Mouse (Mus musculus) erythroid progenitor cell, adult 5-6 weeks (primary cell): ENCODE data around the gene Lrrc20. TPM values are rescaled to one million over a fixed set of nuclear protein-coding genes. Genes with fewer than 3 reads are reported as not detected.

Source experiments
- ATAC-seq: replicated peaks from 2 replicates; pipeline ENCODE4 v1.8.0; 2016; ENCODE audit warnings: moderate number of reproducible peaks, mild to moderate bottlenecking, moderate TSS enrichment, inconsistent platforms; ENCODE audit not compliant: poor library complexity, low FRiP score, severe bottlenecking
- total RNA-seq, 2 experiments: library from RNA; stranded (forward) in 1 of 2; stranded (reverse) in 1 of 2; fragments of 150-400 nt in 1 of 2; fragments of 186-747, 209-891 nt in 1 of 2; gene quantifications; 2 replicates each; pipeline versions ENCODE4 v1.2.3 to v1.2.4; 2015 to 2017; ENCODE audit warnings: low replicate concordance in 2 of 2

The Lrrc20 gene
- total RNA-seq, 2 experiments from 2014 or later: 2.5 to 5.4 TPM

- ATAC-seq: no peak
Measured at GRCm38 (mm10) chr10:61509873-61510272, 34.3 kb downstream of the Lrrc20 start.

- no peak for ATAC-seq
Measured at GRCm38 (mm10) chr10:61510809-61511208, 35.2 kb downstream of the Lrrc20 start.

DNA sequence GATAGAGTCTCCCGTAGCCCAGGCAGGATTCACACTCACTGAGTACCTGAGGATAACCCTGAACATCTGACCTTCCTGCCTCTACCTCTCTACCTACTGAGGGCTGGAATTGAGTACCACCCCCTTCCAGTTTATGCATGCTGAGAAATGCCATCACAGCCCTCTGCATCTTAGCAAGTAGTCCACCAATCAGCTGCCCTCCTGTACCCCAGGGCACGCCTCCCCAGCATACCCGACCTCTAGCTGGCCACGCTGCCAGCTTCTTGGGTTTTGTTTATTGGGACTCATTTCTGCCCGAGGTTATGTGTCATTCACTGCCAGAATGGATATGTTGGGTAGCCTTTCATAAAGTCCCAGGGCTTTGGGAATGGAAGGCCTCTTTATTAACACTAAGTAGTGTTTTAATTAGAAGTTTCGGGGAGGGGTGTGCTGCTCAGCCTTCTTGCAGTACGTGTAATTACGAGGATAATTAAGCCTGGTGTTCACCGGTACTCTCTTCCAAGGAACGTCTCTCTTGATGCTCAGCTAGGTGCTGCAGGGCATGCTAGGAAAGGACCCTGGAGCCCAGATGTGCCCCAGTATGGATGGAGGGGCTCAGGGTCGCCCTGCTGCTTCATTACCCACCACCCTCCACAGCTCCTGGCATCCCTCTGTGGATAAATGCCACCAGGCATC, 36.8 kb downstream of the Lrrc20 start:
- no peak for ATAC-seq

GRCm38 (mm10) chr10:61516866-61517265, 41.3 kb downstream of the Lrrc20 start:
- peak; percentile 68 for ATAC-seq

- peak; percentile 62 for ATAC-seq
Measured at GRCm38 (mm10) chr10:61517296-61518071, 41.9 kb downstream of the Lrrc20 start.

DNA sequence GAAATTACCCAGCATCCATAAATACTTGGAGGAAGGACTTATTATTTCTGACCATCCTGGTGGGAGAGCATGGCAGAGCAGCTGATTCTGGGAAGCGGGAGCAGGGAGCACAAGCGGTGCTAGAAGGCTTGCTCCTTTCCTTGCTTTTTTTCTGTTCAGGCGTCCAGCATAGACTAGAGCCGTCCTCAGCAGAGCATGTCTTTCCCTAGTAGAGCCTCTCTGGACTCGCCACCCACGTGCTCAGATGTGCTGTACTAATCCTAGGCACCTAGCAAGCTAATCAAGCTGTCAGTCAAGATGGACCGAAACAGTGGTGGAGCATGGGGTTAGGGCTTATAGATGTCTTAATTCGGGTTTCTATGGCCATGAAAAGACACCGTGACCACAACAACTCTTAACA, 42.7 kb downstream of the Lrrc20 start:
- no peak for ATAC-seq

DNA sequence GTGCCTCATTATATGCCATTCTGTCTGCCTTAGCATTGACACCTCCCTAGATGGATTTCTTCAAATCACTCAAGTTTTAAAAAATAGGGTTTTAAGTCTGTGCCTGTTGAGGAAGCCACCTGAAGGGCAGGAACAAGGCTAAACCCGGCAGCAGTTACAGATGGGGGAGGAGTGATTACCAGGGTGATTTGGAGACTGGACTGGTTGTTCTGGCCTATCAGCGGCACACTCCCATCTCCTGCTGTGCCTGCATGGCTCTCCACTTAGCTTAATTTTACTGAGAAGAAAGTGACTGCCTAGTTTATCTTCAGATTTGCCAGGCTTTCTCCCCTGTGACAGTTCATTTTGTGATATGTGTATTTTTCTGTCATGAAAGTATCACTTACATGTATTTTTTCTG, 43.9 kb downstream of the Lrrc20 start:
- ATAC-seq: 0 out of 2 replicates have a peak, but pooled peaks have one; percentile 39

DNA sequence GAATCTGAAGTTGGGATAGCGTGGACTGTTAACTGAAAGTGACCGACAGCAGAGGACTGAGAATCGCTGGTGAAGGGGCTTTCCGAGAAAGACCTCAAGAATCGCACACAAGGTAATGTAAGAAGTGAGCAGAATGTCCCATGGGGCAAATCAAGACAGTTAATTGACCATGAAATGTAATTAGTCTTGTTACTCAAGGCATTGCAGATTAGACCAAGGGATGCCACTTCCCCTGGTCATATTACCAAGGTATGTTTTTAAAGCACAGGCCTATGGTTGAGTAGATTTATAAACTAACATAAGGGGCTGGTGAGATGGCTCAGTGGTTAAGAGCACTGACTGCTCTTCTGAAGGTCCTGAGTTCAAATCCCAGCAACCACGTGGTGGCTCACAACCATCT, 45.1 kb downstream of the Lrrc20 start:
- ATAC-seq: no peak

- ATAC-seq: no peak
Measured at GRCm38 (mm10) chr10:61530936-61531335, 55.3 kb downstream of the Lrrc20 start.

GRCm38 (mm10) chr10:61533285-61533684, 57.7 kb downstream of the Lrrc20 start:
- ATAC-seq: no peak

GRCm38 (mm10) chr10:61534371-61535101, 58.9 kb downstream of the Lrrc20 start:
- peak; percentile 70 for ATAC-seq

GRCm38 (mm10) chr10:61535441-61535840, 59.8 kb downstream of the Lrrc20 start:
- no peak for ATAC-seq

GRCm38 (mm10) chr10:61536130-61537035, 60.8 kb downstream of the Lrrc20 start:
- peak; percentile 67 for ATAC-seq

DNA sequence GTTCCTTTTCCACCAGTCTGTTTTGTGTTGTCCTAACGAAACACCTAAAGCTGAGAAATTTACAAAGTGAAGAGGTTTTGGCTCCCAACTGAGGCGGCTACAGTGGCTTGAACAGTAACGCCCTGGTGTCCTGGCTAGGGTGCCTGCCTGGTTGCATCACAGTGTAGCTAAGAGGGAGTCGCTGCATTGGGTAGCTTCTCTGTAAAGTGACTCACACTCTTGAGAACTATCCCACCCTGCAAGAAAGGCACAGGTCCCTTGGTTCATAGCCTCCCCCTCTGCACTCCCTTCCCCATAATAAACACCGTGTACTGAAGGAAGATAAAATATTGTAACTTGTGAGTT, 61.4 kb downstream of the Lrrc20 start:
- 0 out of 2 replicates have a peak, but pooled peaks have one; percentile 7 for ATAC-seq

DNA sequence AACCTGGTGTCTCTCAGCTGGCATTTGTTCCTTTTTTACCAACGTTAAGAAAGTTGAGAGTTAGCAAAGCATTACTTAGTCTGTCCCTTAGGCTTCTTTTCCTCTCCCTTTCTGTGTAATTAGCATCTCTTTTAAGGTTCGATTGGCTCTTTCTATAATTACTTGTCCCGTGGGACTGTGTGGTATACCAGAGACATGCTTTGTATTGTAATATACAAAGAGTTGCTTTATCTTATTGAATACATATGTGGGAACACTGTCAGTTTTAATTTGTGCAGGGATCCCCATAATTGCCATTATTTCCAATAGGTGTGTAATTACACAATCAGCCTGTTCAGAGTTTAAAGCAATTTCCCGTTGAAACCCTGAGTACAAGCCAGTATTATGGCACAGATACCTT, 62.8 kb downstream of the Lrrc20 start:
- ATAC-seq: no peak

GRCm38 (mm10) chr10:61544127-61544862, 68.7 kb downstream of the Lrrc20 start:
- peak; percentile 97 for ATAC-seq

DNA sequence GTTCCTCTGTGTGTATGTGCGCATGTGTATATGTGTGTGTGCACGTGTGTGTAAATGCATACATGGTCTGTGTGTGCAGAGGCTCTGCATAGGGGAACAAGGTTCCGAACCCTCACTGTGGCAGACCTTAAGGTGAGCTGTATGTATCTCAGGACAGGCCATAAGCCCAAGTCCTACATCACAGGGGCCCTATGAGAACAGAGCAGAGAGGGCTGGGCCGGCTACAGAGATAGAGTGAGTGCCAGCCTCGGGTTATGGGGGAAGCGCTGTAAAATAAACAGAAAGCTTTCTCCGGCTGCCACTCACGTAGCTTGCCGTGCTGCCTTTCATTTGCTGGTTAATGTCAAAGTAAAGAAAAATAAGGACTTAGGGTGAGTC, 69.3 kb downstream of the Lrrc20 start:
- no peak for ATAC-seq

DNA sequence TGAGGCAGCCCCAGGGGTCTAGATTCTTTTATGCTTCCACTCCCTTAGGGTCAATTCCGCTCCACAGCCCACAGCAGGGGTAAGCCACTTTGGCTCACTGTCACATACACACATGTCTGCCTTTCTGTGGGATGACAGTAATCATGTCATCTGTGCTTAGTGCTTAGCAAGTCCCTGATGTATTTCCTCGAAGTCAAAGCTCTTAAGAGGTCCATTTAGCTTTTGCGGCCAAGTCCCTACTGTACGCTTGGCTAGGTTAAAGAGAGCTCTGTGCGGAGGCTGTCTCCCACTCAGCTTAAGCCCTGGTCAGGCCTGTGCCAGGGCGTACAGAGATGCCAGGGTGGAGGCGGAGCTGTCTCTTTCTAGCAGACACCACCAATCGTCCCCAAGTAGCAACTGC, 74.5 kb downstream of the Lrrc20 start:
- ATAC-seq: no peak

DNA sequence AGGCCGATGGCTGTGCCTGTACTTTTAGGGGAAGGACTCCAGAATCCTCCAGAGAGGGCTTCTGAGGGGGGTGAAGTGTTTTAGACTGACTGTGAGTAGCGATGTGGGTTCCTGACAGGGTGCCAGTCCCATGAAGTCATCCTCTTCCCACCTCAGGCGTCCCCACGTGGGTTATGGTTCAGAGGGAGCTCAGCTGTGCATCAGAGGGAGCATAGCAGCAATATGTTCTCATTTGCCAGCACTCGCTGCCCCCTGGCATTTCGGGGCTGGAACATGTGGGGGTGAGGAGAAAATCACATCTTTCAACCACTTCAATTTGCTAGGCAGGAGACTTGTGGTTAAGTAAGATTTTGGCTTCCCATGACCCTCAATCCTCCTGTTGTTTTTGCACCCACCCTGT, 79.6 kb downstream of the Lrrc20 start:
- ATAC-seq: no peak
